Mouse (Mus musculus) CH12.LX (cell line): ENCODE measurements around the gene Exoc2. TPM values are rescaled to one million over a fixed set of nuclear protein-coding genes. Genes with fewer than 3 reads are reported as not detected.

ENCODE experiments used
- DNase-seq: peaks from one replicate; pipeline ENCODE4 v3.0.0-alpha.2; 2013; ENCODE audit errors: extremely low read depth
- H3K27ac ChIP-seq: 2 replicates; pipeline ENCODE4 v1.5.1; 2012; ENCODE audit warnings: low read depth, mild to moderate bottlenecking, control low read depth, moderate library complexity; ENCODE audit not compliant: insufficient read depth
- H3K27me3 ChIP-seq: replicated peaks from 2 replicates; pipeline ENCODE3; 2012; ENCODE audit warnings: inconsistent platforms
- H3K36me3 ChIP-seq, 2 experiments: replicated peaks in 1 of 2; 2 replicates each; pipeline versions ENCODE3 to v1.6.1; 2012; ENCODE audit warnings: inconsistent platforms in 1 of 2, low read length in 1 of 2, mild to moderate bottlenecking in 1 of 2, mixed read lengths in 1 of 2, moderate library complexity in 1 of 2; ENCODE audit not compliant: control insufficient read depth in 1 of 2, insufficient read depth in 1 of 2
- H3K4me1 ChIP-seq, 2 experiments: 2 replicates each; pipeline ENCODE4 v1.6.1; 2012; ENCODE audit warnings: inconsistent platforms in 1 of 2, moderate library complexity in 1 of 2; ENCODE audit not compliant: insufficient read depth in 2 of 2, control insufficient read depth in 1 of 2
- H3K4me2 ChIP-seq: 2 replicates; pipeline ENCODE4 v1.6.1; 2012; ENCODE audit warnings: low read depth, mild to moderate bottlenecking, control low read depth; ENCODE audit not compliant: poor library complexity, insufficient read depth, severe bottlenecking
- H3K4me3 ChIP-seq, 3 experiments: fragments of 150-350 bp in 1 of 3; sonication (generic) in 1 of 3; replicated peaks in 1 of 3; 2 replicates each; pipeline versions ENCODE3 to v1.5.1; 2011 to 2012; ENCODE audit warnings: low read depth in 2 of 3, low read length in 2 of 3, mild to moderate bottlenecking in 2 of 3, moderate library complexity in 2 of 3, control low read depth in 1 of 3, improper control_type of control experiment in 1 of 3, inconsistent platforms in 1 of 3, mixed read lengths in 1 of 3; ENCODE audit not compliant: poor library complexity in 1 of 3
- H3K79me2 ChIP-seq: replicated peaks from 2 replicates; pipeline ENCODE4 v1.6.1; 2012; ENCODE audit warnings: mild to moderate bottlenecking, moderate library complexity; ENCODE audit not compliant: control insufficient read depth, poor library complexity, insufficient read depth, severe bottlenecking; ENCODE audit errors: extremely low read depth
- H3K9ac ChIP-seq: 2 replicates; pipeline ENCODE4 v1.6.1; 2012; ENCODE audit warnings: low read depth, mild to moderate bottlenecking, control low read depth, moderate library complexity; ENCODE audit not compliant: insufficient read depth
- H3K9me3 ChIP-seq: replicated peaks from 2 replicates; pipeline ENCODE3; 2012; ENCODE audit warnings: low read length, inconsistent platforms, mixed read lengths
- CTCF ChIP-seq, 2 experiments: IDR thresholded peaks in 1 of 2; conservative IDR thresholded peaks in 1 of 2; 2 replicates each; pipeline ENCODE4 v1.5.1; 2011 to 2012; ENCODE audit warnings: low read depth in 2 of 2, low read length in 2 of 2, improper control_type of control experiment in 1 of 2, inconsistent platforms in 1 of 2, mild to moderate bottlenecking in 1 of 2, moderate library complexity in 1 of 2
- ELF1 ChIP-seq: IDR thresholded peaks from 2 replicates; pipeline ENCODE4 v1.6.1; 2014; ENCODE audit warnings: low read depth, mild to moderate bottlenecking, inconsistent platforms, low read length, improper control_type of control experiment
- EP300 ChIP-seq: IDR thresholded peaks from 2 replicates; pipeline ENCODE4 v1.6.1; 2011; ENCODE audit warnings: low read length, improper control_type of control experiment
- ETS1 ChIP-seq: conservative IDR thresholded peaks from 2 replicates; pipeline ENCODE4 v1.6.1; 2012; ENCODE audit warnings: low read depth, mild to moderate bottlenecking, inconsistent platforms, low read length, improper control_type of control experiment, moderate library complexity
- GABPA ChIP-seq: IDR thresholded peaks from 2 replicates; pipeline ENCODE4 v1.6.1; 2012; ENCODE audit warnings: low read depth, low read length, improper control_type of control experiment, inconsistent platforms; ENCODE audit not compliant: insufficient replicate concordance
- IRF4 ChIP-seq: IDR thresholded peaks from 2 replicates; pipeline ENCODE4 v1.6.1; 2014; ENCODE audit warnings: low read depth, mild to moderate bottlenecking, inconsistent platforms, low read length, improper control_type of control experiment
- JUND ChIP-seq: conservative IDR thresholded peaks from 2 replicates; pipeline ENCODE4 v1.6.1; 2011; ENCODE audit warnings: low read depth, low read length, improper control_type of control experiment
- KAT2A ChIP-seq: IDR thresholded peaks from 2 replicates; pipeline ENCODE4 v1.6.1; 2012; ENCODE audit warnings: low read length, improper control_type of control experiment, inconsistent platforms; ENCODE audit not compliant: insufficient replicate concordance
- MAX ChIP-seq: IDR thresholded peaks from 2 replicates; pipeline ENCODE4 v1.6.1; 2011; ENCODE audit warnings: low read length, improper control_type of control experiment
- MEF2A ChIP-seq: IDR thresholded peaks from 2 replicates; pipeline ENCODE4 v1.6.1; 2014; ENCODE audit warnings: low read depth, mild to moderate bottlenecking, inconsistent platforms, low read length, improper control_type of control experiment, borderline replicate concordance
- MXI1 ChIP-seq: IDR thresholded peaks from 2 replicates; pipeline ENCODE4 v1.6.1; 2011; ENCODE audit warnings: mild to moderate bottlenecking, low read depth, low read length, improper control_type of control experiment
- MYC ChIP-seq: IDR thresholded peaks from 2 replicates; pipeline ENCODE4 v1.6.1; 2011; ENCODE audit warnings: low read depth, mild to moderate bottlenecking, improper control_type of control experiment, low read length
- NRF1 ChIP-seq: IDR thresholded peaks from 2 replicates; pipeline ENCODE4 v1.6.1; 2014; ENCODE audit warnings: low read depth, mild to moderate bottlenecking, inconsistent platforms, low read length, improper control_type of control experiment, moderate library complexity
- POLR2AphosphoS2 ChIP-seq: IDR thresholded peaks from 2 replicates; pipeline ENCODE4 v1.6.1; 2011; ENCODE audit warnings: low read depth, low read length, improper control_type of control experiment
- SIN3A ChIP-seq: IDR thresholded peaks from 2 replicates; pipeline ENCODE4 v1.6.1; 2012; ENCODE audit warnings: low read length, improper control_type of control experiment, inconsistent platforms
- SMC3 ChIP-seq: IDR thresholded peaks from 2 replicates; pipeline ENCODE4 v1.6.1; 2011; ENCODE audit warnings: low read depth, low read length, improper control_type of control experiment
- USF2 ChIP-seq: conservative IDR thresholded peaks from 2 replicates; pipeline ENCODE4 v1.6.1; 2011; ENCODE audit warnings: low read depth, low read length, improper control_type of control experiment
- ZC3H11A ChIP-seq: IDR thresholded peaks from 2 replicates; pipeline ENCODE4 v1.6.1; 2012; ENCODE audit warnings: low read depth, mild to moderate bottlenecking, inconsistent platforms, low read length, improper control_type of control experiment
- dilution Hi-C: fragments of 300-500 bp; cut with MboI; formaldehyde crosslinking; loops from 2 replicates; pipeline ENCODE4 v1.14.3; 2020; ENCODE audit warnings: low sequenced_read_pairs; ENCODE audit not compliant: extremely low pct_unique_long_range_greater_than_20kb, extremely low pct_ligation_motif_present
- in situ Hi-C: fragments of 300-500 bp; cut with MboI; formaldehyde crosslinking; loops from 3 replicates; pipeline ENCODE4 v1.14.3; 2019; ENCODE audit warnings: low sequenced_read_pairs, low pct_ligation_motif_present, low pct_unique_long_range_greater_than_20kb, mixed read lengths
- polyA plus RNA-seq: library from polyadenylated mRNA; unstranded; fragments of >175 nt; gene quantifications from 2 replicates; pipeline ENCODE4 v1.2.1, GENCODE M21; 2012; ENCODE audit warnings: low read depth; ENCODE audit not compliant: insufficient read length
- total RNA-seq, 2 experiments: library from RNA; depleted of rRNA; stranded (reverse); fragments of 300-350 nt in 1 of 2; fragments of >200 nt in 1 of 2; gene quantifications; 2 replicates each; pipeline ENCODE4 v1.2.3; 2012 to 2014

The Exoc2 gene
- total and polyA plus RNA-seq, 3 experiments: 21.1 to 33.0 (median 29.7) TPM

DNA sequence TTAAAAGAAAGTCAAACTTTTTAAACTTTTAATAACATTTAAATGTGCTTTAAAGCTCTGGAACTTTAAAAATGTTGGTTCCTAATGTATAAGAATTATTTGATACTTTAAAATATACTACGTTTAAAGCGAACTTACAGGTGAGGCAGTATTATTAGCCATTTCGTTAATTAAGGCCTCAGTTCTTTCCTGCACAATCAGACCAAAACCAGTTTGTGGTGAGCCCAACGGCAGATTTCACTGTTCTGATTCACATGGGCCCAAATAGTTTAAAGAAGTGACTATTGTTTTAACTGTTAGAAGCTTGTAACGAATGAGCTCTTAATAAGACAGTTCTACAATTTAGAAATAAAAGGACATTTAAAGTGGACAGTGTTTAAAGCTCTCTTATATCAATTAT is 93.6 kb downstream of the Exoc2 start:
- Histone ChIP-seq H3K36me3 (peaks cover 33 to 62% of the 10 kb centered on the region in 2 experiments), H3K9me3 (no peaks in the 10 kb centered on the region), H3K27ac (no peak overlapping the region), H3K4me2 (no peak overlapping the region), H3K27me3 (no peaks in the 10 kb centered on the region), H3K79me2 (no peaks in the 10 kb centered on the region), H3K4me3 (no peak overlapping the region), H3K9ac (no peak overlapping the region), H3K4me1 (peaks cover 0 to 8% of the 10 kb centered on the region in 2 experiments; a peak in 2 of 4 replicates)
- peak; percentile 37 for DNase-seq
- TF ChIP-seq EP300 (peak; percentile 83), IRF4 (peak; percentile 61; the same call in 1 of the 2 replicates), MYC (no peak), POLR2AphosphoS2 (no peak)
- dilution Hi-C loops: no loop called here
- in situ Hi-C loops: loop anchor here (10.0 to 25.0 kb wide), 3 partner anchors 307 to 757 kb away; partner anchors contain the start of gene Foxf2

DNA sequence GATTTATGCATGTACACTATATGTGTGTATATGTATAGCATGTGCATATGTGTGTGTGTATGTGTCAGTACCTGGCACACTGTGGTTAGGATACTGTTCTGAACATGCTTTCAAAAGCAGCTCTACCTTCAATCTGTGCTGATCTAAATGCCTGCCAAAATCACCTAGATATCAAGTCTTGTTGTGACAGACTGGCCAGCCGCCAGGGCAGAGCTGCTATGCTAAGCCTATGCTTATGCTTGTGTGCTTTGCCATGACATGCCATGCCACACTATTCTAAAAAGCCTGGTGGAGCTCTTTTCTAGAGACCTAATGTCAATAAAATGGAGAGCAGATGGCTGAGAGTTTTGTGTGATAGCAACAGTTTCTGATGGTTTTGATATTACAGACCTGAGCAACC is 94.0 kb downstream of the Exoc2 start:
- Histone ChIP-seq H3K27me3 (no peaks in the 10 kb centered on the region), H3K9ac (no peak overlapping the region), H3K4me2 (no peak overlapping the region), H3K4me1 (peaks cover 0 to 8% of the 10 kb centered on the region in 2 experiments; a peak in 2 of 4 replicates), H3K9me3 (no peaks in the 10 kb centered on the region), H3K27ac (no peak overlapping the region), H3K79me2 (no peaks in the 10 kb centered on the region), H3K4me3 (no peak overlapping the region), H3K36me3 (peaks cover 28 to 59% of the 10 kb centered on the region in 2 experiments)
- no peak for DNase-seq
- TF ChIP-seq NRF1 (no peak), MAX (no peak), CTCF (conservative IDR thresholded peaks at IDR 0.05 in 1 of 2, IDR thresholded peaks at IDR 0.05 in 1 of 2; ENCODE audit: low read depth in 2 of 2, low read length in 2 of 2) (no peak), SIN3A (no peak), USF2 (no peak), ZC3H11A (no peak), KAT2A (no peak), MXI1 (no peak), IRF4 (no peak), ETS1 (no peak), ELF1 (no peak), JUND (no peak), SMC3 (no peak), GABPA (no peak), MEF2A (no peak)
- dilution Hi-C loops (no loop called here), in situ Hi-C loops (loop anchor here (10.0 to 25.0 kb wide), 3 partner anchors 307 to 757 kb away; partner anchors contain the start of gene Foxf2)
